Mouse (Mus musculus) brown adipose tissue, adult 24 weeks (tissue): ENCODE measurements around the gene Dgke. TPM values are rescaled to one million over a fixed set of nuclear protein-coding genes. Genes with fewer than 3 reads are reported as not detected.
"Not testable (repeated sequence)": the region's sequence is repeated elsewhere in the genome, so short reads cannot be mapped to it uniquely, and the experiment has no call there.

Experiments used
- H3K27ac ChIP-seq: fragments of 200-500 bp; replicated peaks from 2 replicates; pipeline ENCODE4 v1.5.1; 2012; ENCODE audit warnings: low read depth, mild to moderate bottlenecking, low read length
- H3K4me1 ChIP-seq: fragments of 200-500 bp; 2 replicates; pipeline ENCODE4 v1.6.1; 2012; ENCODE audit warnings: low read length, mixed read lengths; ENCODE audit not compliant: control insufficient read depth, insufficient read depth, insufficient read length
- H3K4me3 ChIP-seq: fragments of 200-500 bp; 2 replicates; pipeline ENCODE4 v1.5.1; 2012; ENCODE audit warnings: low read depth, mild to moderate bottlenecking, low read length, moderate library complexity; ENCODE audit not compliant: insufficient read depth
- polyA plus RNA-seq: library from polyadenylated mRNA; stranded (reverse); fragments of >200 nt; gene quantifications from 2 replicates; pipeline ENCODE4 v1.2.4, GENCODE M21; 2012; ENCODE audit not compliant: missing spikeins, insufficient read depth, insufficient read length

The Dgke gene
- polyA plus RNA-seq, 1 experiment, result 3.0 TPM

DNA sequence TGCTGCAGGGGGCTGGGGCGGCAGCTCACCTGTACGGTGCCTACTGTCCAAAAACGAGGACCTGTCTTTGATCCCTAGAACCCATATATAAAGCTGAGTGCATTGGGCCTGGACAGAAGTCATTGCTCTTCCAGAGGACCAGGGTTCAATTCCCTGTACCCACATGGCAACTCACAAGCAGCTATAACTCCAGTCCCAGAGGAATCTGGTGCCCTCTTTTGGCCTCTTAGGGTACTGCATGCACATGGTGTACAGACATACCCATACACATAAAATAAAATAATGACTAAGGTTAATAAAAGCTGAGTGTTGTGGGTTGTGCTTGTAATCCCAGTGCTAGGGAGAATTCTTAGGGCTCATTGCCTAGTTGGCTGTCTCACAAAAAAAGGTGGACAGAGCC lies 1.4 kb downstream of the Dgke start:
- Histone ChIP-seq H3K4me1 (peaks cover 9% of the 10 kb centered on the region), H3K4me3 (no peak overlapping the region), H3K27ac (no peak overlapping the region)

DNA sequence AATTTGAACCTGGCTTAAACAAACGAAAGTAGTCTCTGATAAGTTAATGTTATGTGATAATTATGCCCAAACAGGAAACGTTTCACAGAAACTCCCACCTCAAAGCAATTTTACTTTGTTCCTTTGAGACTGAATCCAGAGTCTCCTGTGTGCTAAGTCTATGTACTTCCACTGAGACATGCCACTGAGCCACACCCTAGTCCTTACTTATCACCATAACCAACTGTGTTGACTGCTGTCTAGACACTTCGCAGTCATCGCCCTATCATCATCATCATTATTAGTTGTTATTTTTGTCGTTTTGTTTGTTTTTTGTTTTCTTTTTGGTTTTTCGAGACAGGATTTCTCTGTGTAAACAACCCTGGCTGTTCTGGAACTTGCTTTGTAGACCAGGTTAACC lies 2.3 kb downstream of the Dgke start:
- Histone ChIP-seq H3K4me1 (peaks cover 9% of the 10 kb centered on the region), H3K4me3 (no peak overlapping the region), H3K27ac (no peak overlapping the region)

DNA sequence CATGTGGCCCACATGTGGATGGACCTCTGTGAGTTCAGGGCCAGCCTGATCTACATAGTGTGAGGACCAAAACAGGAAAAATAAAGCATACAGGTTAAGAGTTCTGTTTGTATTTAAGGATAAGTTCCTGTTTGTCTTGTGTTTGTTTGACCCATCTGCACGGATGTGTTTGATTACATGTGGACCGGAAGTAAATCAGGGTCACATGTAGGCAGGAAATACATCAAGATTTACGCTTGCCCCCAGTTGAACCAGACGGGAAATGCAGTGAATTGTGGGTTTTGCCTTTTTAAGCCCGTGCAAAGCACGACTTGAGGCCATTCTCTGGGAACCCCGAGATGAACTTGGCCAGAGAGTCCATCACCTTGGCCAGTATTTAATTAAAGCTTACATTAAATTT lies 5.3 kb downstream of the Dgke start:
- no peak overlapping the region; the same call in 1 of the 2 replicates for H3K27ac ChIP-seq

DNA sequence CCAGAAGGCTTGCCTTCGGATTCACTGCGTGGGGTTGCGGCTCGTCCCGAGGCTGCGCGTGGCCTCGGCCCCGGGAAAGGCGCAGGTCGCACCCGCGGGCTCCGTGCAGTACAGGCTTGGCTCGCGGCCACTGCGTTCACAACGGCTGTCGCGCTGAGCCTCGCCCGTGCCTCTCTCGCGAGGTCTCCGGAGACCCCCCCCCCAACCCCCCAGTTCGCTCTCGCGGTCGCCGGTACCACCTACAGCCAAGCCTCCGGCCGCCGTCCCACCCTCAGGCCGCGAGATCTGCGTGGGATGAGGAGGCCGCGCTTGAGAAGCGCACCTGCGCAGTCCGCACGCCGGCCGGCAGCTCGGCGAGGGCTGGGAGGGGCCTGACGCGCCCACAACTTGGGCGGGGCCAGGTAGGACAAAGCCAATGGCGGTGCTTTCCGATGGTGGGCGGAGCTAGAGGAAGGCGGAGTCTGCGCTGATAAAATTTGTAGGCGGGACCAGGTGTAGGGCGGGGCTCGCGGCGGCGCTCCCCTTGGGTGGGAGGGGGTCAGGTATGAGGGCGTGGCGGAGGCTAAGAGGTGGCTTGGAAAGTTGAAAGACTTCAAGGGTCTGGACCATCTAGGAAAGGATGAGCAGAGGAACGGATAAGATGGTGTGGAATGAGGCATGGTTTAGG lies 6.1 kb downstream of the Dgke start:
- H3K27ac ChIP-seq, result peak overlapping the region; percentile 44
- peak overlapping the region; percentile 73 for H3K4me3 ChIP-seq
- H3K4me1 ChIP-seq, result no peaks in the 10 kb centered on the region

More for the DNA sequence above, 5.3 kb downstream of the Dgke start:
- Histone ChIP-seq H3K4me1 (no peaks in the 10 kb centered on the region), H3K4me3 (no peak overlapping the region)

DNA sequence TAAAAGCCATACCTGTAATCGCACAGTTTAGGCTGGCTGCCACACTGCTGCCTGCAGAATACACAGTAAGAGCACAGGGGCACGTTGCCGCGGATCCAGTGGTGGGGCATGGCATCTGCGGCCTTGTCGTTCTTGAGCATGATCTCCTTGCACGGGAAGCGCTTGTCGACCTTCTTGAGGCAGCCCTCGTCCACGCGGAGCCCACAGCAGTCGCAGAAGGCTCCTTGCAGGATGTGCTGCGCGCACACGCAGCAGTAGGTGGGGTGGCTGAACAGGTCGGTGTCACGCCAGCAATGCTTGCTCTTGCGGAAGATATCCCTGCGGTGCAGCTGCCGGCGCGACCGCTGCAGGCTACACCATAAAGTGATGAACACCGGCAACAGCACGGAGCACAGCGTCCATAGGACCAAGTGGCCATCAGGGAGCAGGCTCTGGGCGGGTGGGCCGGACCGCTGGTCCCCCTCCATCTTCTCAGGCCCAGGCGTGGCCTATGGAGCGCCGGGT lies 6.7 kb downstream of the Dgke start:
- peak overlapping the region; percentile 16; the same call in 1 of the 2 replicates for H3K27ac ChIP-seq
- no peaks in the 10 kb centered on the region for H3K4me1 ChIP-seq

DNA sequence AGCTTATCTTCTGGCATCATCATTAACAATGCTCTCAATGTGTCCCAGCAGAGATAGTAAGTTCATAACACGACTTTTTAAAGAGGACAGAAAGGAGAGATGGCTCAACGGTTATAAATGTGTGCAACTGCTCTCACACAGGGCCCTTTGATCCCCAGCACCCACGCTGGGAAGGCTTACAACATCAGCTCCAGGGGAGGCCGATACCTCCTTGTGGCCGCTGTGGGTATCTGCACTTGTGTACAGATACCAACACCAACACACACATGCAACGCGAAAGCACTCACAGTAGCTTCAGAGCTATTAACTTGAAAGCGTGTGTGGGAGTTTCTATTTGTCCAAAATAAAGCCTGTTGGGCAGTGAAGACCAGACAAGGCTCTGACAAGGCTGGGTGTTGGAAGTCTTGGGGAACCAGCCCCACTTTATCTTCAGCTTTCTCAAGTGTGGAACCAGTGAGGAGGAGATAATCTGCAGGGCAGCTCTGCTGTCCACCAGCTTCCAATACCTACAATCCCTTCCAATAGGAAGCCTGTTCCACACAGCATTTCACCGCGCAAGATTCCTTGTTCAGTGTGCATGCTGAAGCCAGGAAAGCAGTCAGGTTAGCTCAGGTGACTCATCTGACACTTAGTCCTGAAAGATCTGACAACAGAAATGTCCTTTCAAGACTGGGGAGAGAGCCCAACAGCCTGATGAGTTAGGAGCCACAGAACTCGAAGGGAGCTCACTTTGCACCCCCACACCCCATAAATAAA lies 8.0 kb downstream of the Dgke start:
- peak overlapping the region; percentile 52 for H3K27ac ChIP-seq
- H3K4me3 ChIP-seq, result peak overlapping the region; percentile 73
- no peaks in the 10 kb centered on the region for H3K4me1 ChIP-seq

More for the DNA sequence above, 6.7 kb downstream of the Dgke start:
- H3K4me3 ChIP-seq, result peak overlapping the region; percentile 73

DNA sequence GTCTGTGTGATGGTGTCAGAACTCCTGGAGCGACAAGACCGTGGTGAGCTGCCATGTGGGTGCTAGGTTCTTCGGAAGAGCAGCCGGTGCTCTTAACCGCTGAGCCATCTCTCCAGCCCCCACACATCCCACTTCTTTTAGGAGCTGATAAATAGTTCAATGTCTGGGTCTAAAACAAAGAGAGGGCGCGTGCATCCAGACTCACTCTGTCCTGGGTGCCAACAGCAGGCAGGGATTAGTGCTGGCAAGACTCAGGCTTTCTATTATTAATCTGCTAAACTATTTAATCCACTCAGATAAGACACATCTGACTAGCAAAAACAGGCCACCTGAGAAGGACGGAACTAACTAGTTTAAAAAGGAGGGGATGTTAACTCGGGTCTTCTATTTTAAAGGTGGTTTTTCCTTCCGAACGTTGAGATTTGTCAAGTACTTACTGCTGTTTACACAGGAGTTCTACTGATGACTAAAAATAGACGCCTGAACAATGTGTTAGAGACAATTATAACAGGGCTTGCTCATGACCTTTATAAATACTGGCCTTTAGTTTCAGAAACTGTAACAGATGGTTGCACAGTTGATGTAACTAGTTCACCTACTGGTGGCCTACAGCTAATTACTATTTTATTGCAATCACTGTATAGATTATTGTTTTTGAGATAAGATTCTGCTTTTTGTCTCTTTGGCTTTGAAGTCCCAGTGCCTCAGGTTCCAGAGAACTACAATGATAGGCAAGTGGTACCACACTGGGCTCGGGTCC lies 10.5 kb downstream of the Dgke start:
- no peaks in the 10 kb centered on the region for H3K4me1 ChIP-seq
- peak overlapping the region; percentile 32 for H3K4me3 ChIP-seq
- peak overlapping the region; percentile 41 for H3K27ac ChIP-seq

DNA sequence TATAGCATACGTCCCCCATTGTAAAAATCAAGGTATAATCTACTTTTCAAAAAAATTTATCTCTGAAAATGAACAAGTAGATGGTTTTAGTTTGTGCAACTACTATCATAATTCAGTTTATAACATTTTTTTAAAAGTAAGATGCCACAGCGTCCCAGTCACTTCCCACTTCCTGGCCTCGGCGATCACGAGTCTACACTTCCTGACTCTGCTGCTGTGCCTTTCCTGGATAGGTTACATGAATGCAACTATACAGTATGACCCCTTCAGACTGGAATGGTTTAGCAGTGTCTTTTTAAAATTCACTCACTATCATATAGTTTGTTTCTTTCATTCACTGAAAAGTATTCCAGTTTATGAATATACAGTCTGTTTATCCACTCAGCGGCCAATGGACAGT lies 14.9 kb downstream of the Dgke start:
- no peaks in the 10 kb centered on the region for H3K4me1 ChIP-seq
- H3K27ac ChIP-seq, result no peak overlapping the region
- H3K4me3 ChIP-seq, result no peak overlapping the region

DNA sequence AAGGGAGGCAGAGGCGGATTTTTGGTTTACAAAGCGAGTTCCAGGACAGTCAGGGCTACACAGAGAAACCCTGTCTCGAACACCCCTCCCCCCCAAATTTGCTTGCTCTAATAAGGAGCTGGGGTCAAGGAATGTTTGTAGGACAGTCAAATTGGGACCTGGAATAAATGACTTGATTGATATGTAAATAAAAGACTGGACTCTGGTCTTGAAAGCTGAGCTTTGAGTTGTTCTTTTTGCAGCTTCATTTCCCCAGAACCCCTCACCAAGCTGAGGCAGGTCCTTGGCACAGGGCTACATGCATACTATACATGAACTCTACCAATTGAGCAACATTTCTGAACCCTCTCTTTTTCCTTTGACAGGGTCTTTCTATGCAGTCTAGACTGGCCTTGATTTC lies 20.6 kb downstream of the Dgke start:
- no peak overlapping the region for H3K4me3 ChIP-seq
- no peaks in the 10 kb centered on the region for H3K4me1 ChIP-seq

DNA sequence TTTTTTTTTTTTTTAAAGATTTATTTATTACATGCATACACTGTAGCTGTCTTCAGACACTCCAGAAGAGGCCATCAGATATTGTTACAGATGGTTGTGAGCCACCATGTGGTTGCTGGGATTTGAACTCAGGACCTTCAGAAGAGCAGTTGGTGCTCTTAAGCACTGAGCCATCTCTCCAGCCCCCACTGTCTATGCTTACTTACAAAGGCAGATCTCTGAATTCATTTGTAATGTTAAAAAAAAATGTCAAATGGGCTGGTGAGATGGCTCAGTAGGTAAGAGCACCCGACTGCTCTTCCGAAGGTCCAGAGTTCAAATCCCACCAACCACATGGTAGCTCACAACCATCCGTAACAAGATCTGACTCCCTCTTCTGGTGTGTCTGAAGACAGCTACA lies 21.1 kb downstream of the Dgke start:
- not testable (repeated sequence) for H3K4me1 ChIP-seq, H3K27ac ChIP-seq, H3K4me3 ChIP-seq

More for the DNA sequence above, 20.6 kb downstream of the Dgke start:
- no peak overlapping the region for H3K27ac ChIP-seq

DNA sequence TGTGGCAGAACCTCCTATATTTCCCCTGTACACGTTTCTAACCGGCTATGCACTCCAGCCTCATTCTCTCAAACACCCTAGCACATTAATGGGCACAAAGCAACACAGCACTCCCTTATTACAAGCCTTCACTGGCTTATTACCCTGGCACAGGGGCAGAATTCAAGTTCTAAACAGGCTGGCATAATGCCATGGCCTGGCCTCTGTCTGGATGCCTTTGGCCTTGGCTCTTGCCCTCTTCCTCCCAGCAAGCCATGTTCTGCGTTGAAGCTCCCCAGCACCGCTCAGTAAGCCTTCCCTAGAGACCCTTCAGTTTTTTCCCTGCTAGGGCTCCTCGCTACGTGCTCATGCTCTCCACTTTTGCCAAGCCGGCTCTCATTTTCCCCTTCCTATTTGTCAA lies 23.6 kb downstream of the Dgke start:
- Histone ChIP-seq H3K4me1 (no peaks in the 10 kb centered on the region), H3K27ac (no peak overlapping the region), H3K4me3 (no peak overlapping the region)

DNA sequence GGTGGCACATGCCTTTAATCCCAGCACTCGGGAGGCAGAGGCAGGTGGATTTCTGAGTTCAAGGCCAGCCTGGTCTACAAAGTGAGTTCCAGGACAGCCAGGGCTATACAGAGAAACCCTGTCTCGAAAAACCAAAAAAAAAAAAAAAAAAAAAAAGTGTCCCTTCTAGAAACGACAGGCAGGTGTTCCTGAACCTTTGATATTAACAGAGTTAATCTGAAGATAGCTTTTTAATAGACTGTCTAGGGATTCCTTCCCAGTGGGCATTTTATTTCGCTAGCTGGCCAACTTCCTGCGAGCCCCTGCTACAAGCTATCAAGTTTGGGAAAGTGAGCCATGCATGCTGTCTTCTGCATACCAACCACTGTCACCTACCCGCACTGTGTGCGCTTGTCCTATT lies 25.6 kb downstream of the Dgke start:
- not testable (repeated sequence) for H3K4me1 ChIP-seq, H3K4me3 ChIP-seq, H3K27ac ChIP-seq

DNA sequence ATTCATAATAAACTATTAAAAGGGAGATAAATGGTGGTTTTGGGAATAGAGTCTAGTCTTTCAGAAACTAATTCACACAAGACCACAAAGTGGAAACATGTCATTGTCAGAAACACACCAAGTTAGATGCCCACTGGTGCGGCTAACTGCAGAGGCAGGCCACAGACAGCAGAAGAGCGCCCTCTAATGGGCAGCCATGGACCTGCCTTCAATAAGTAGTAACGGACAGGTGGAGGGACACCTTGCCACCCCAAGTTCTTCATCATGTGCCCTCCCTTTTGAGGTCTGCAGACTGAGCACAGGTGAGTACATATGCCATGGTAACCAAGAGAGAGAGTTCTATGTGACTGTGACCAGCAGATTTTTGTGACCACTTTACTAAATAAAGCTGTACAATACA lies 27.3 kb downstream of the Dgke start:
- Histone ChIP-seq H3K27ac (no peak overlapping the region), H3K4me3 (no peak overlapping the region), H3K4me1 (no peaks in the 10 kb centered on the region)

DNA sequence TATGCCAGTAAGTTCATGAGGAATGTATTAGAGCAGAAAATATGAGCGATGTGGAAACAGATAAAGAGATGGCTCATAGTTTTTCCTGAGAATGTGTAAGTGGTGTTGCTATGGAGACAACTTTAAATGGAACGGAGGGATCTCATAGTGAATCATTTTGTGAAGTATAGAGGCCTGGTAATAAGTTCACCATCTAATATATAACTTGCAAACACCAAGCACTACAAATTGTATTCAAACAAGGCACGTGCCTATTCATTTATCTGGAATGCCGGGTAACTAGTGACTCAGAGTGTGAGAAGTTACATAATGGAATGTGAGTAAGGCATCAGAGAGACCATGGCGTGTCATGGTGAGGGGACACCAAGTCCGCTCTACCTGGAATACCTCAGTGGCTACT lies 28.2 kb downstream of the Dgke start:
- Histone ChIP-seq H3K27ac (no peak overlapping the region), H3K4me1 (no peaks in the 10 kb centered on the region), H3K4me3 (no peak overlapping the region)

DNA sequence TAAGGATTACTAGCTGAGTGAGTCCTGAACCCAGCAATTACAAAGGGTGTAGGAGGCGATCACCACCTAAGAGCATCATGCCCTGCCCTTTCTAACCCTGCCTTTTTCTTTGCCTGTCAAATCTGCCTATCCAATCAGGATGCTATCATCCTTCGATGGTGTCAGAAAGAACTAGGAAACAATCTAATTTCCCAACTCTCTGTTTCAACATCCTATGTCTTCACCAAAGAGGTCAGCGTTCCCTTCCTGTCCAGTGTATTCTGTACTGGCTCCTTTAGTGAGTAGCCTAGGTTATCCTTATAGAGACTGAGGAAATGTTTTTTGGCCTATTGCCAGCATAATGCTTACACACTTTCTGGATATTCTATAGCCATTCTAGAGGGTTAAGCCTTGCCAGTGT lies 31.1 kb downstream of the Dgke start:
- Histone ChIP-seq H3K27ac (no peak overlapping the region), H3K4me3 (no peak overlapping the region), H3K4me1 (no peaks in the 10 kb centered on the region)
